Mouse (Mus musculus) ES-E14 (cell line): ENCODE data around the gene Gng5. TPM values are rescaled to one million over a fixed set of nuclear protein-coding genes. Genes with fewer than 3 reads are reported as not detected.

Experiments used
- DNase-seq: peaks from one replicate; pipeline ENCODE4 v3.0.0-alpha.2; 2013; ENCODE audit warnings: low read depth, low spot score
- H3K27ac ChIP-seq: 2 replicates; pipeline ENCODE4 v1.5.1; 2012; ENCODE audit warnings: low read depth, mild to moderate bottlenecking, low read length, moderate library complexity, mixed read lengths; ENCODE audit not compliant: poor library complexity, insufficient read depth, severe bottlenecking
- H3K36me3 ChIP-seq: 2 replicates; pipeline ENCODE4 v1.6.1; 2012; ENCODE audit warnings: mild to moderate bottlenecking, low read length, moderate library complexity, mixed read lengths; ENCODE audit not compliant: control insufficient read depth, poor library complexity, insufficient read depth, severe bottlenecking
- H3K4me1 ChIP-seq, 2 experiments: fragments of 150-350 bp in 1 of 2; sonication (generic) in 1 of 2; 2 replicates each; pipeline ENCODE4 v1.6.1; 2012; ENCODE audit warnings: low read length in 2 of 2, mild to moderate bottlenecking in 1 of 2, mixed read lengths in 1 of 2; ENCODE audit not compliant: control insufficient read depth in 2 of 2, insufficient read depth in 2 of 2, poor library complexity in 1 of 2
- H3K4me3 ChIP-seq, 2 experiments: fragments of 150-350 bp in 1 of 2; sonication (generic) in 1 of 2; 2 replicates each; pipeline ENCODE4 v1.5.1; 2012; ENCODE audit warnings: low read length in 2 of 2, low read depth in 1 of 2, mild to moderate bottlenecking in 1 of 2, mixed read lengths in 1 of 2; ENCODE audit not compliant: insufficient read depth in 1 of 2, poor library complexity in 1 of 2, severe bottlenecking in 1 of 2
- H3K9ac ChIP-seq: 2 replicates; pipeline ENCODE4 v1.6.1; 2012; ENCODE audit warnings: low read depth, mild to moderate bottlenecking, low read length, mixed read lengths; ENCODE audit not compliant: poor library complexity, insufficient read depth, severe bottlenecking
- H3K9me3 ChIP-seq: fragments of 150-350 bp; sonication (generic); 2 replicates; pipeline ENCODE4 v1.6.1; 2012; ENCODE audit warnings: low read depth, mild to moderate bottlenecking, low read length; ENCODE audit not compliant: control insufficient read depth, insufficient read depth
- CHD2 ChIP-seq: IDR thresholded peaks from 2 replicates; pipeline ENCODE4 v1.6.1; 2014; ENCODE audit warnings: mild to moderate bottlenecking, low read depth, low read length, inconsistent platforms
- HCFC1 ChIP-seq: IDR thresholded peaks from 2 replicates; pipeline ENCODE4 v1.6.1; 2012; ENCODE audit warnings: low read length, inconsistent platforms, borderline replicate concordance; ENCODE audit not compliant: insufficient read depth
- MAFK ChIP-seq: IDR thresholded peaks from 2 replicates; pipeline ENCODE4 v1.6.1; 2014; ENCODE audit warnings: mild to moderate bottlenecking, low read depth, low read length, inconsistent platforms; ENCODE audit not compliant: insufficient read depth
- ZC3H11A ChIP-seq: IDR thresholded peaks from 2 replicates; pipeline ENCODE4 v1.6.1; 2012; ENCODE audit warnings: low read depth, mild to moderate bottlenecking, inconsistent platforms, low read length, borderline replicate concordance
- ZNF384 ChIP-seq: IDR thresholded peaks from 2 replicates; pipeline ENCODE4 v1.6.1; 2012; ENCODE audit warnings: low read depth, low read length, inconsistent platforms
- in situ Hi-C, 2 experiments: fragments of 600-800 bp; cut with MboI; formaldehyde crosslinking; loops; one replicate each; pipeline ENCODE4 v1.15.1; 2025; ENCODE audit warnings: low sequenced_read_pairs in 2 of 2, inconsistent platforms in 1 of 2; ENCODE audit not compliant: unreplicated experiment in 2 of 2
- total RNA-seq: library from RNA; depleted of rRNA; stranded (reverse); fragments of 300-350 nt; gene quantifications from 2 replicates; pipeline ENCODE4 v1.2.3, GENCODE M21; 2012; rRNA removed

Gene Gng5
- total RNA-seq, result 142 and 234 TPM in 2 replicates

DNA sequence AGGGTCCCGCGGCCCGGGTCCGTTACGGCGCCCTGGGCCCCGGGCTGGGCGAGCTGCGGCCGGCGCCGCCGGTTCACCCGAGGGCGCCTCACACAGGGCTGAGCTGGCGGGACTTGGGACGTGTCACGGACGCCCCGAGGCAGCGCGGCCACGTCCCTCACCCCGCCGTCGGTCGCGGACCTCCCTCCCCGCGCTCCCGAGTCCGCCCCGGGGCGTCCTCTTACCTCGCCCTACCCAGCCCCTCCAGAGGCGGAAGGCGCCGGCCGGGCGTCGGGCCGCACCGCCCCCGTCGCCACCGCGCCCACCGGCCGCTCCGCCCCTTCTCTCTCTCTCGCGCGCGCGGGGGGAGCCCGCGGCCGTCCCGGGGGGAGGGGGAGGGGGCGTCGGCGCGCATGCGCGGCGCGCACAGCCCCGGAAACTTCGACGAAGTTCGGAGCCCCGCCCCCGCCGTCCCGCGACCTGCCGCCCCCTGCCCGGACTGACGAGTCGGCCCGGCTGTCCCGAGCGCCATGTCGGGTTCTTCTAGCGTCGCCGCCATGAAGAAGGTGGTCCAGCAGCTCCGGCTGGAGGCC lies at the start of gene Gng5, which contains the start of gene Spata1:
Gene Gng5, plus strand, starts transcription at position 377 of the 572 bp plus-strand sequence.
Gene Spata1, minus strand, starts transcription at position 323 of the 572 bp plus-strand sequence.
- DNase-seq, result peak; percentile 49
- in situ Hi-C loops, result no loop called here
- peak within 1 kb of the TSS; percentile 88 for H3K27ac ChIP-seq
- TF ChIP-seq ZC3H11A (no peak), HCFC1 (peak; percentile 67; the same call in 1 of the 2 replicates), MAFK (no peak), CHD2 (no peak), ZNF384 (no peak)
- peak within 1 kb of the TSS; percentile 97 for H3K9ac ChIP-seq
- H3K9me3 ChIP-seq, result no peaks in the 10 kb centered on the region
- peaks cover 0 to 4% of the 10 kb centered on the region in 2 experiments; a peak in 1 of 4 replicates for H3K4me1 ChIP-seq
- peak within 1 kb of the TSS; percentile 95 to 98 for H3K4me3 ChIP-seq
- H3K36me3 ChIP-seq, result peaks cover 3% of the 10 kb centered on the region

DNA sequence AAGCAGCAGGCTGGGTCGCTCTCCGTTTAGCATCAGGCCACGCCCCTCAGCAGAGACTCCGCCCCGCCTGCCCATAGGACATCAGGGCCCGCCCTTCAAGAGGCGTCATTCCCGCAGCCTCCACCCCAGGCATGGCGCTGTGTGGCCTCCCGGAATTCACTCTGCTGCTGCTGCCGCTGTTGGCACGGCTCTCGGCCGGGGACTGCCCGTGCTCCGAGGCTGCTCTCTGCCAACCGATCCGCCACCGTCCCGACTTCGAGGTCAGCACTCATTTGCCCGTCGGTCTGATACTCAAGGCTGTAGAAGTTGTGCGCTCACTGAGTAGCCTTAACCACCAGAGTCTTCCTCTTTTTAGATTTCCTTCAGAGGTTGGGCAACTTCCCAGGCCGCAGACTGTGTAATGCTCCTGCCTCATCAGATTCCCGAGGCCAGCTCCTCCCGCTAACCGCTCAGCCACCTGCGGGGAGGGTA lies 49.2 kb upstream of the Gng5 start:
- Histone ChIP-seq H3K4me1 (peaks cover 3 to 5% of the 10 kb centered on the region in 2 experiments; a peak in 2 of 4 replicates), H3K36me3 (no peaks in the 10 kb centered on the region), H3K9me3 (no peaks in the 10 kb centered on the region), H3K4me3 (peak overlapping the region; percentile 81 to 95), H3K27ac (peak overlapping the region; percentile 75; the same call in 1 of the 2 replicates), H3K9ac (peak overlapping the region; percentile 84)
- in situ Hi-C loops, result no loop called here
- peak; percentile 92 for DNase-seq
- TF ChIP-seq HCFC1 (no peak), ZC3H11A (no peak), CHD2 (no peak), MAFK (no peak), ZNF384 (no peak)

DNA sequence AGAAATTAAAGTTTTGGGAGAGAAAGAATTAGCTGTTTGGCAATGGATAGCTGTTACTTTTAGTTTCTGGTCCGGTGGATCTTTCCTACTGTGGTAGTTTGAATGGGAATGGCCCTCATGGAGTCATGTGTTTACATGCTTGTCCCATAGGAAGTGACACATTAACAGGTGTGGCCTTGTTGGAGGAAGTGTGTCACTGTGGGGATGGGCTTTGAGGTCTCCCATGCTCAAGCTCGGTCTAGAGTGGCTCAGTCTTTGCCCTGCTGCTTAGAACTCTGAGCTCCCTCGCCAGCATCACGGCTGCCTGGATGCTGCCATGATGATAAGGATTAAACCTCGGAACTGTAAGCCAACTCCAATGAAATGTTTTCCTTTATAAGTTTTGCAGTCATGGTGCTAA lies 48.2 kb upstream of the Gng5 start:
- H3K27ac ChIP-seq, result no peak overlapping the region
- peak overlapping the region; percentile 26; the same call in 1 of the 2 replicates for H3K9ac ChIP-seq
- TF ChIP-seq ZNF384 (no peak), ZC3H11A (no peak), MAFK (no peak), CHD2 (no peak), HCFC1 (no peak)
- DNase-seq, result no peak
- H3K4me1 ChIP-seq, result peaks cover 3 to 5% of the 10 kb centered on the region in 2 experiments; a peak in 2 of 4 replicates
- peak overlapping the region; percentile 36 to 95; a peak in 3 of 4 replicates for H3K4me3 ChIP-seq
- in situ Hi-C loops, result no loop called here
- no peaks in the 10 kb centered on the region for H3K36me3 ChIP-seq
- H3K9me3 ChIP-seq, result no peaks in the 10 kb centered on the region

DNA sequence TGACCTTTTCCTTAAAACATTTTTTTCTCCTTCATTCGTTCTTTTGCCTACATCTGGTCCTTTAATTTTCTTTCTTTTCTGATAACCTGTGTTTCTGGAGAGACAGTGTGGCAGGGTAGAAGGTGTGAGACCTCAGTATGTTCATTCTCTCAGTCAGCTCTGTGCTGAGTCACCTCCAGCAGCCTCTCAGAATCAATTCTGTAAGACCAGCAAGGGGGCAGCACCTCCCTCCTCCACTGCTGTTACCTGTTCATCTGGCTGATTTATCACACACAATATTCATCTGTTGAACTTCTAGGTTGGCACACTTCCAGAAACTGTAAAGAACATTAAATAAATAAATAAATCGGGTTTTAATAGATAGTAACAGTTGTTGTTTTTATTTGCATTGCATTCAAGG lies 36.7 kb upstream of the Gng5 start:
- in situ Hi-C loops, result no loop called here
- H3K4me3 ChIP-seq, result no peak overlapping the region
- no peak for DNase-seq
- no peak overlapping the region for H3K9ac ChIP-seq
- TF ChIP-seq HCFC1 (no peak), MAFK (0 out of 2 replicates have a peak, but pooled peaks have one; percentile 47)
- H3K27ac ChIP-seq, result no peak overlapping the region
- H3K9me3 ChIP-seq, result no peaks in the 10 kb centered on the region
- H3K36me3 ChIP-seq, result no peaks in the 10 kb centered on the region; the same call in 1 of the 2 replicates
- 0 out of 4 replicates have a peak, but pooled peaks cover 0 to 2% of the 10 kb centered on the region in 2 experiments for H3K4me1 ChIP-seq
